Mouse (Mus musculus): ENCODE measurements around the gene Pilrb2. TPM values are rescaled to one million over a fixed set of nuclear protein-coding genes. Genes with fewer than 3 reads are reported as not detected.

Gene Pilrb2
- polyA plus RNA-seq, 1 experiment = 0.26 TPM

DNA sequence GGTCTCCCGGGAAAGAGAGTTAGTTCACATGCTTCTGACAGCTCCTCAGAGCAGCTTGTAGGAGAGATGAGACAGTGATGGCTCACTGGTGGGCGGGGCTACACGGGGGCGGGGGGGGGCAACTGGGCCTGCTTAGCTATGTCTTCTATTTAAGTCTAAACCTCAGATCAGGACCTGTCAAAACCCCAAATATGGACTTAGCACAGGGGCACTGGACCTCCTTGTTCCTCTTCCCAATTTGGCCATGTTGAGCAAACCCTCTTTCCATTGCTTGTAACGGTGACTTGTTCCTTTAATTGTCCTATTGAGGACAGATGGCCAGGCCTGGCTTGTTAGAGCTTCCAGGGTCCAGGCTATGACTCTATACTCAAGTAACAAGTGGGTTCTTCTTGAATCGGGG lies 40.1 kb downstream of the Pilrb2 start:
- TF ChIP-seq GATA1 (IDR thresholded peaks at IDR 0.05; ENCODE audit: low read length) = no peak

DNA sequence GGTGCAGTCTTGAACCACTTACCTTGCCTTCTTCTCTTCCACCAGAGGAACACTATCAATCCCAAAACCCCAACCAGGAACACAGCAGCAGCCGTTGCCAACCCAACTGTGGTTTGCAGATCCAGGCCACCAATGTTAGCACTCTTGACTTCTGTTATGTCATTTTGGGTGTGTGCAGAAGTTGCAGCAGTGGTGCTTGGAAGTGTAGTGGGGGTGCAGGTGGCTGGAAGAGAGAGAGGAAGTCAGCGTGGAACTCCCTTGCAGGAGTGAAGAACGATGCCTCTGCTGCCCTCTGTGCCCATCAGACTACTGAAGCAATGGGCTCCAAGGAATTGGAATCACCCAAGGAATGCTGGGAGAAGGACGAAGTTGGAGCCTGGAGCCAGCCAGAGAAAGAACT lies 40.5 kb downstream of the Pilrb2 start:
- no peak for TF ChIP-seq GATA1 (IDR thresholded peaks at IDR 0.05; ENCODE audit: low read length)

DNA sequence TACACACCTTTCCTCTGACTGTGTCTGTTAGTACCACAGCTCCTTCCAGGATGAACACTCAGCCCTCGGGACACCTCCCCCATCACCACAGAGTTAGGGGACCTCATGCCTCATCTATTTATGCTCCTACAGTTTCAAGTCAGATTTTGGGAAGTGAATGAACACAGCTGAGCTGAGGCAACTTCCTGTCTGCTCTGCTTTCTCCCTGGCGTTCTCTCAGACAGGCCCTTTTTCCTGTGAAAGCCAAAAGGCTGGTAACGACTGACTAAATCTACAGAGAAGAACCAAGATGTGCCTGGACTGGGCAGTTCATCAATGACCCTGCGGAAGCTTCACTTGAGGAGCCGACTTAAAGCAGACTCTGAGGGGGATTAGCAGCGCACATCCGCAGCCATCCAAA lies 41.4 kb downstream of the Pilrb2 start:
- no peak for TF ChIP-seq GATA1 (IDR thresholded peaks at IDR 0.05; ENCODE audit: low read length)

DNA sequence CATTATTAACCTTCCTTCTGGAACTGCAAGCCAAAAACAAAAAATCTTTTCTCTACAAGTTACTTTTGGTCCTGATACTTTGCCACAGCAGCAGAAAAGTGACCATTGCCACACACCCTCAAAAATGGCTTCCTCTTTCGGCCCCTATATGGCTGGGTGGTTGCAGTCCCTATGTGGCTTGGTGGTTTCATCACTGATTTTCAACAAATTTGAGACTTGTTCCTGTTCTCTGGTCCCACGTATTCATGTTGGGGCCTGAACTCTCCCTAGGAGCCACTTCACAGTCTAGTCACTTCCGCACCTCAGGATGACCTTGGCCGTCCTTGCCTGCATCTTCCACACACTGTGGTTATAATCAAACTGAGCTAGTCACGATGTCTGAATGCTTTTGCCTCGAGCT lies 42.9 kb downstream of the Pilrb2 start:
- no peak for TF ChIP-seq GATA1 (IDR thresholded peaks at IDR 0.05; ENCODE audit: low read length)

DNA sequence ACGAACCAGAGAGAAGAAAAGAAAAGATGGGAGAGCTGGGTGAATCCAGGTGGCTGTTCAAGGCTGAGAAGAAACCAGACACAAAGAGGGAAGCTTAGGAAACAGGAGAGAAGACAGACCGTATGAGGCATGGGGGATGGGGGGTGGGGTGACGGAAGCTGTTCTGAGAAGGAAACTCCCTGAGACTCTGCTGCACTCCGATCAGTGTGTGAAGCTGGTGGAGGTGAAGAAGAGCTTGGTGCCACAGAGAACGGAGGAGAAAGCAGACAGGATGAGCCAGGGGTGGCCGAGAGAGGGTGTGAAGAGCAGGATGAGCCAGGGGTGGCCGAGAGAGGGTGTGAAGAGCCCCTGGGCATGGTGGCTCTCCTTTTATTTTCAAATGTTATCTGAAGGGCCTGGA lies 45.2 kb downstream of the Pilrb2 start:
- no peak for TF ChIP-seq GATA1 (IDR thresholded peaks at IDR 0.05; ENCODE audit: low read length)

DNA sequence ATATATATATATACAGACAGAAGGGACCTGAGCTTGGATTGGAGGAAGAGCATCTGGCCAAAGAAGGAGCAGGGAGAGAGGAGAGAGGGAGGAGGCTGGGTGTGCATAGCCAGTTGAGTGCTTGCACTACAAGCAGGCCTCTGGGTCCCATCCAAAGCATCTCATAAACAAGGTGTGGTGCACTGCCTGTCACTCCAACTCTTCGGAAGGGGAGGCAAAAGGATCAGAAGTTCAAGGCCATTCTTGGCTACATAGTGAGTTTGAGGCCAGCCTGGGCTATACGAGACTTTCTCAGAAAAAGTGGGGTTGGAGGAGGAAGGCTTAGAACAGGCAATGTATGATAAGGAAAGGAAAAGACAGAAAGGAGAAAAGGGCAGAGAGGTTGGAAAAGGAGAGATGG lies 45.6 kb downstream of the Pilrb2 start:
- TF ChIP-seq GATA1 (IDR thresholded peaks at IDR 0.05; ENCODE audit: low read length) = no peak

DNA sequence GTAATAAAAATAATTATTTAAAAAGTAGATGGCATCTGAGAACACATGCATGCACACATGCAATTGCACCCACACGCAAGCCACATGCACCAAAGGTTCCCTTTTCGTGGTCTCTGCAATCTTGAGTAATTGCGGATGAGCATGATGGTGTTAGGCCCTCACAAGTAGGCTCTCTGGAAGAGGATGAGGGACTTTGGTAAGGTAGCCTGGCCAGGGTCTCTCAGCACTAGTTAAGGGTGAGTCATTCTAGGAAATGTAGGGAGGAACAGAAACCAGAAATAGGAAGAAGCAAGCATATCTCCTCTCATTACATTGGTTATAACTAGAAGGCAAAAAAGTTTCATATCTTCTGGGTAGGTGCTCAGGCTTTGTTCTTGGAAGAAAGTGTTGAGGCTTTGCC lies 46.6 kb downstream of the Pilrb2 start:
- TF ChIP-seq GATA1 (IDR thresholded peaks at IDR 0.05; ENCODE audit: low read length) = no peak

DNA sequence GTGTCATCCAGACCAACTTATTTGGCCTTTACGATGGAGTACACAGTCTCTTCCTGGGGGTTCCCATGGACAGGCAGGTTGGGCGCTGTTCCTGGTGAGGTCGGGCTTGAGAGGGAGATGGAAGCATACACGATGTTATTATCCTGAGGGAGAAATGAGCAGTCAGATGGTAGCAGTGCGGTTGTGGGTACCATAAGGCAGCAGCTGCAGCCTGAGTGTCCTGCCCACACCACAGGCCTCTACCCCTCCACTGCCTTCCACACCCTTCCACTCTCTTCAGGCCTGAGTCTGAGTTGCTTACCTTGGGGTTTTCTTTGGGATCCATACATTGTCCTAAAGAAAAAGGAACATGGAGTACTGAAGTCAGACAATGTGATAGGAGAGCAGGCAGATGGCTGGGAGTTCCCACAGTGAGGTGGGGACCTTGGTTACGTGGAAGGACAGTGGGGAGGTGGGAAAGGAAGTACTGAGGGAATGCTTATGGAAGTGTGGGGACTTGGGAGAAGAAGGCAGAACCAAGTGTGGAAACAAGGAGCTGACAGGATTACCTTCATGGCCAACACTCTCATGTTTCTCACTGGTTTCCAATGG lies 48.1 kb downstream of the Pilrb2 start:
- TF ChIP-seq GATA1 (IDR thresholded peaks at IDR 0.05; ENCODE audit: low read length) = no peak

DNA sequence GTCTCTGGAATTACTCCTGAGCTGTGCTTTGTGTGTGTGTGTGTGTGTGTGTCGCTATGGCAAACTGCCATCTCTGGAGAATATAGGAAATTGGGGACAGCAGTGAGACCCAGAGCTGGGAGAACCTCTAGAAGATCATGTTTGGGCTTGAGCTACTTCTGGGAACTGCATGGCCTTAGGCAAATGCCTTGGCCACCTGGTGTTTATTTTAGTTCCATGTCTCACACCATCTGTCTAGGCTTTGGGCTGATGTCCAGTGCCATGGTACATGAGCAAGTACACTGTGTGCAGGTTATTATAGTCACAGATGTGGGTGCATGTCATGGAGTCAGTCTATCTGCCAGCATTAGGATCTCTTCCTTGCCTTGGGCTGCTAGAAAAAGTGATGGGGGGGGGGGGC lies 49.0 kb downstream of the Pilrb2 start:
- TF ChIP-seq GATA1 (IDR thresholded peaks at IDR 0.05; ENCODE audit: low read length) = no peak

DNA sequence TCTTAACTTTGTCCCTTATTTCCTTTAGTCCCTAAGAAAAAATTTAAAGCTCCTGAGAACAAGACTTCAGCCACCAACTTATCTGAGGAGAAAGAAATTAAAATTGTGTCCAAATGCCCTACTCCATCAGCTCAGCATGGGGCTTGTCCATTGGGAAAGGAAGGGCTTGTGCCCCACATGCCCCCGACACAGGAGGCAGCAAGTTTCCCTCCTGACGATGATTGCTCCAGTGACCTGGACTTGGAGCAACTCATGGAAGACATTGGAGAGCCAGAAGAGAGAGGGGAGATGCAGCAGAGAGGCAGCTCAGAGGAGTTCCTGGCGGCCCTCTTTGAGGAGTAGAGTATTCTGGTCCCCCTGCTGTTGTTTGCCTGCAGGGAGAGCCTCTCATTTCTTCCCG lies 49.5 kb downstream of the Pilrb2 start:
- TF ChIP-seq GATA1 (IDR thresholded peaks at IDR 0.05; ENCODE audit: low read length) = no peak

DNA sequence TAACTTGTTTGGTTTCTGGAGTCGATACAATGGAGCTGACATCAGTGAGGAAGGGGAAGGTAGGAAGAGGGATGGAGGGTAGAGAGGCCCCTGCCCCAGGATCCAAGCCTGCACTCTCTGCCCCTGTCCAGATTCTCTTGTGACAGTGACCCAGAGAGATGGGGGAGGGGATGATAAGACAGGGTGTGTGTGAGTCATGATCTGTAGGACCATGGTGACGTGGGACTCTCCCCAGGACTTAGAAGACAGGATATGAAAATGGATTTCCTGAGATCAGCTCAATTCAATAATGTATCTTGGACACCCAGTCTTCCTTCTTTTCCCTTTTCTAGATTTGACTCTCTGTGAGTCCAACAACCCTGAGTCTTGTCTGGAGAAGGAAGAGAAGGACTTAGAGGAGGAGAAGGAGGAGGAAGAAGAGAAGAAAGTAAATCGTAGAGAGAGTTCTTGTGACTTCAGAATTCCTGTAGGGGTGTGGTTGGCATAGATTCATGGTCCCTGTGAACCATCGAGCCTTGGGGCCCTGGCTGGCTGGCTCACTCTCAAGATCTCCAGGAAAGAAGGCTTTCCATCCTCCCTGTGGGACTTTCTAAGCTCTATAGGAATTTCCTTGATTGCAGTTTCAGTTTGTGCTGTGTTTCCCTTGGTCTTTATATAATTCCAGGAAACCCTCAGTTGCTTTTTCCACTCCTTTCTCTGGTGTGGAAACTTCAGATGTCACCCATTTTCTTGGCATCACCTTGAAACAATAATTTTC lies 54.0 kb downstream of the Pilrb2 start:
- no peak for TF ChIP-seq GATA1 (IDR thresholded peaks at IDR 0.05; ENCODE audit: low read length)

Other genes with a start within 250 kb of the Pilrb2 start
- gene Fbxo24, start 242.8 kb downstream of the Pilrb2 start, polyA plus RNA-seq (2012) = 0.05 TPM in 1 of 2 replicates, not detected in the other
- 176 and 198 TPM in 2 replicates for gene Lrch4, start 242.7 kb downstream of the Pilrb2 start, polyA plus RNA-seq (2012)
- gene Gm20605, start 242.6 kb downstream of the Pilrb2 start, polyA plus RNA-seq (2012) = 8.9 and 10.7 TPM in 2 replicates
- gene Sap25, start 230.5 kb downstream of the Pilrb2 start, polyA plus RNA-seq (2012) = 28.9 and 39.0 TPM in 2 replicates
- 0.04 TPM in 2 replicates for gene Irs3, start 226.1 kb downstream of the Pilrb2 start, polyA plus RNA-seq (2012)
- 108 and 112 TPM in 2 replicates for gene Agfg2, start 187.1 kb downstream of the Pilrb2 start, polyA plus RNA-seq (2012)
- gene Nyap1, start 130.2 kb downstream of the Pilrb2 start, polyA plus RNA-seq (2012) = 0.76 and 1.4 TPM in 2 replicates
- 440 and 451 TPM in 2 replicates for gene Tsc22d4, start 126.1 kb downstream of the Pilrb2 start, polyA plus RNA-seq (2012)
- gene Ppp1r35, start 93.0 kb downstream of the Pilrb2 start, polyA plus RNA-seq (2012) = 111 and 138 TPM in 2 replicates
- 154 and 190 TPM in 2 replicates for gene Mepce, start 84.2 kb downstream of the Pilrb2 start, polyA plus RNA-seq (2012)
- gene Zcwpw1, start 84.0 kb downstream of the Pilrb2 start, polyA plus RNA-seq (2012) = 0.21 and 0.46 TPM in 2 replicates
- gene Pilra, start 35.5 kb downstream of the Pilrb2 start, polyA plus RNA-seq (2012) = not detected in 2 replicates
- gene Pilrb1, start 13.7 kb downstream of the Pilrb2 start, polyA plus RNA-seq (2012) = not detected in 2 replicates
- not detected in 2 replicates for gene Cyp3a13, start 49.8 kb upstream of the Pilrb2 start, polyA plus RNA-seq (2012)
- not detected in 2 replicates for gene Gjc3, start 91.3 kb upstream of the Pilrb2 start, polyA plus RNA-seq (2012)
- not detected in 2 replicates for gene Azgp1, start 109.7 kb upstream of the Pilrb2 start, polyA plus RNA-seq (2012)
- gene Smok3a, start 149.4 kb upstream of the Pilrb2 start, polyA plus RNA-seq (2012) = not detected in 2 replicates
- gene Smok3b, start 149.6 kb upstream of the Pilrb2 start, polyA plus RNA-seq (2012) = not detected in 2 replicates
- not detected in 2 replicates for gene Smok3c, start 181.4 kb upstream of the Pilrb2 start, polyA plus RNA-seq (2012)
- gene Zkscan1, start 213.3 kb upstream of the Pilrb2 start, polyA plus RNA-seq (2012) = 2.0 and 2.2 TPM in 2 replicates
- gene Zscan21, start 245.1 kb upstream of the Pilrb2 start, polyA plus RNA-seq (2012) = 0.55 and 2.3 TPM in 2 replicates